Mouse (Mus musculus) midbrain, embryonic 15.5 days (tissue): ENCODE results near the gene Nfyc. TPM values are rescaled to one million over a fixed set of nuclear protein-coding genes. Genes with fewer than 3 reads are reported as not detected.
A peak's percentile ranks its signal among the peaks of the same experiment; 100 is the strongest.

Experiments
- ATAC-seq: fragments of 200-750 bp; cut with Nextera tagmentation; replicated peaks from 2 replicates; pipeline ENCODE4 v1.8.0; 2017; ENCODE audit warnings: moderate TSS enrichment
- H3K27ac ChIP-seq: fragments of 300-500 bp; sonication (generic); 2 replicates; pipeline ENCODE4 v1.5.1; 2015; ENCODE audit warnings: mild to moderate bottlenecking, inconsistent platforms
- H3K27me3 ChIP-seq: fragments of 300-500 bp; sonication (generic); replicated peaks from 2 replicates; pipeline ENCODE4 v1.6.1; 2015; ENCODE audit warnings: inconsistent platforms
- H3K36me3 ChIP-seq: fragments of 300-500 bp; sonication (generic); replicated peaks from 2 replicates; pipeline ENCODE4 v1.6.1; 2015; ENCODE audit warnings: inconsistent platforms
- H3K4me1 ChIP-seq: fragments of 300-500 bp; sonication (generic); 2 replicates; pipeline ENCODE4 v1.6.1; 2015; ENCODE audit warnings: inconsistent platforms
- H3K4me2 ChIP-seq: fragments of 300-500 bp; sonication (generic); 2 replicates; pipeline ENCODE4 v1.6.1; 2015; ENCODE audit warnings: inconsistent platforms, mild to moderate bottlenecking, moderate library complexity
- H3K4me3 ChIP-seq: fragments of 300-500 bp; sonication (generic); 2 replicates; pipeline ENCODE4 v1.5.1; 2015; ENCODE audit warnings: mild to moderate bottlenecking, inconsistent platforms
- H3K9ac ChIP-seq: fragments of 300-500 bp; sonication (generic); 2 replicates; pipeline ENCODE4 v1.6.1; 2015; ENCODE audit warnings: mild to moderate bottlenecking, inconsistent platforms
- H3K9me3 ChIP-seq: fragments of 300-500 bp; sonication (generic); 2 replicates; pipeline ENCODE4 v1.6.1; 2016; ENCODE audit warnings: inconsistent platforms
- WGBS: fragments of 180-500 bp; shearing (Covaris S2); methylation state at CpG from one replicate; pipeline ENCODE4 v1.1.7; 2015; ENCODE audit warnings: mixed read lengths; 5-methylcytosine and 5-hydroxymethylcytosine counted together
- polyA plus RNA-seq: library from polyadenylated mRNA; unstranded; fragments of >200 nt; fragmentation: Nextera tagmentation; extraction: Ambion mirVana; gene quantifications from 2 replicates; pipeline ENCODE4 v1.2.1, GENCODE M21; 2015

Gene Nfyc
- polyA plus RNA-seq = 79.2 and 81.6 TPM in 2 replicates

DNA sequence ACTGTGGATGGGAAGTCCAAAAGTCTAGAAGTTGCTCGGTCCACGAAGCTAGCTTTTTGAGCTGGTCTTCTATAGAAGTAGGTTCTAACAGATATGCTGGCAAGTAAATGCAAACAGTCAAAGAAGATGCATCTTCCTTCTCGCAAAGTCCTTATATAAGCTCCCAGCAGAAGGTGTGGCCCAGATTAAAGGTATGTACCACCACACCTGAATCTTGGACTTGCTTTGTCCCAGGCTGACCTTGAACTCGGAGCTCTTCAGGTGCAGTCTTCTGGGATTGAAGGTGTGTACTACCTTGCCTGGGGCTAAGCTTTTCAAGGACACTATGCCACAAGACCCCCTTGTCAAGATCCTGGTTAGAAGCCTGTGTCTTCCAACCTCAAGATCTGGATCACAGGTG lies at the start of gene Nfyc:
Nfyc (minus strand) TSS at position 101 of the 400 bp plus-strand sequence.
- H3K27ac ChIP-seq = no peak within 1 kb of the TSS
- H3K4me2 ChIP-seq = no peak within 1 kb of the TSS
- WGBS = 89% methylated on average over 4 of the region's 4 CpGs
- no peak within 1 kb of the TSS for H3K9ac ChIP-seq
- H3K27me3 ChIP-seq = no peaks in the 10 kb centered on the region
- ATAC-seq = no peak
- no peak within 1 kb of the TSS for H3K4me3 ChIP-seq
- H3K4me1 ChIP-seq = 0 out of 2 replicates have a peak, but pooled peaks cover under 1% of the 10 kb centered on the region
- H3K36me3 ChIP-seq = no peaks in the 10 kb centered on the region
- H3K9me3 ChIP-seq = no peaks in the 10 kb centered on the region

DNA sequence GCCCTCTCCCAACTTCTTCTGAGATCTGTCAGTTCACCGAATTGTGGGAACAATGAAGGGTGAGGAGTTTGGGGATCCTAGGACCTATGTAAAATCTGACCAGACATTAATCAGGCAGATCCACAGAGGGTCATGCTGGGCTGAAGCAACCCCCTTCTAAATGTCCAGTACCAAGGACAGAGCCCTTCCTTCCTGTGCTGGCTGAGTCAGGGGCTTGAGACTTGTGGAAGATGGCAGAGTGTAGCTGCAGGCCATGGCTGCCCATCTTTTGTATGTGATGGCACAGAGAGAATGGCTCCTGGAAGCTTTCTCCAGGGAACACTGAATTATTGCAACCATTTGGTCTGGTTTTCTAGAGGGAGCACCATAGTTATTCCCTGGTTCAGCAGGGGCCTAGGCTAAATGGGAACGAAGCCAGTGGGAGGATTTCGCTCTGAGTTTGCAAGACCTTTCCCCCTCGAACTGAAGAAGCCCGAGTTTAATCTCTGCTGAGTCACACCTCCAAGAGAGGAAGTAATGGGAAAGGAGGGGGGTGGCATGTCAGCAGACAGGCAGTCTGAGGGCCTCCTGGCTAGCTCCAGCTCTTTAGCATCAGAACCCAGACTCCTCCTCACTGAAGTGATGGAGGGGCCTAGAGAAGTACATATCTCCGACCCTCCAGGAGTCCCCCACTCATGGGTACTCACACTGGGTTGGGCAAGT lies 49.5 kb upstream of the Nfyc start:
- Histone ChIP-seq H3K9ac (no peak overlapping the region), H3K36me3 (no peaks in the 10 kb centered on the region), H3K27ac (no peak overlapping the region), H3K4me3 (no peak overlapping the region), H3K4me2 (no peak overlapping the region), H3K4me1 (peaks cover 29% of the 10 kb centered on the region), H3K27me3 (no peaks in the 10 kb centered on the region), H3K9me3 (no peaks in the 10 kb centered on the region)
- 53% methylated on average over 6 of the region's 6 CpGs for WGBS
- no peak for ATAC-seq

DNA sequence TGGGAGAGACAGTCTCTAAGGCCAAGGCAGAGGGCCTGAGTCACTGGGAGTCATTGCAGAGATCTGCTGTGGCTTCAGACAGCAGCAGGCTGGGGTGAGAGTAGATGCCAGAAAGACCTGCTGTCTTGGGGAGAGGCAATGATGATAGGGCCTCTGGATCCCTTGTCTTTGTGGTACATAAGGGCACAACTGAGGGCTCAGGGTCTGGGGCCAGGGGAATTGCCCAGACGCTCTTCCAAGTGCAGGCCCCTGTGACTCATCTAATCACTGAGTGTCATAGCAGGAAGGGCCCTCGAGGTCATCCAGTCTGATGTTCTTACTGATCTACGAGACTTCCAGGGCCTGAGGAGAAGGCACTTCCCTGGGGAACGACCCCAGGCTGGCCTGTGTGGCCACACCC lies 48.0 kb upstream of the Nfyc start:
- no peak for ATAC-seq
- Histone ChIP-seq H3K4me2 (no peak overlapping the region), H3K9me3 (no peaks in the 10 kb centered on the region), H3K4me1 (peaks cover 23% of the 10 kb centered on the region), H3K27me3 (no peaks in the 10 kb centered on the region), H3K27ac (no peak overlapping the region), H3K4me3 (no peak overlapping the region), H3K9ac (no peak overlapping the region), H3K36me3 (no peaks in the 10 kb centered on the region)
- 54% methylated on average over 4 of the region's 4 CpGs for WGBS

DNA sequence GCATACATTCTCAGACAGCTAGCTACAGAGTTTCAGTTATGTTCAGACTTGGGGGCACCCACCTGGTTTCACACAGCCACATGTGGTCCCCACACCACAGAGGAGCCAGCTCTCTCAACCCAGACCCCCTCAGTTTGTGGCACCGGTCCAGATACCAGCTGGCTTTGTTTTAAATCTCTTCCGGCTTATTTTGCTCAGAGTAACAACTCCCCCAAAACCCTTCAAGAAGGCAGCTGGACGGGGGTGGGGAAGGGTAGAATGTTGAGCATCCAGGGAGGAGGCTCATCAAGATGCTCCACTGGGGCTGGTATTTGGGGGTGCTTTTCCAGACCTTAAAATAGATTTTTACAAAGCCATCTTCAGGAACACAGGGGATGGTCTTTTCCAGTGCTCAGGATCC lies 47.4 kb upstream of the Nfyc start:
- no peak for ATAC-seq
- 62% methylated on average over 3 of the region's 3 CpGs for WGBS
- H3K9me3 ChIP-seq = no peaks in the 10 kb centered on the region
- peaks cover 23% of the 10 kb centered on the region for H3K4me1 ChIP-seq
- no peak overlapping the region for H3K4me2 ChIP-seq
- H3K36me3 ChIP-seq = no peaks in the 10 kb centered on the region
- H3K27ac ChIP-seq = no peak overlapping the region
- no peak overlapping the region for H3K9ac ChIP-seq
- H3K27me3 ChIP-seq = no peaks in the 10 kb centered on the region
- no peak overlapping the region for H3K4me3 ChIP-seq

DNA sequence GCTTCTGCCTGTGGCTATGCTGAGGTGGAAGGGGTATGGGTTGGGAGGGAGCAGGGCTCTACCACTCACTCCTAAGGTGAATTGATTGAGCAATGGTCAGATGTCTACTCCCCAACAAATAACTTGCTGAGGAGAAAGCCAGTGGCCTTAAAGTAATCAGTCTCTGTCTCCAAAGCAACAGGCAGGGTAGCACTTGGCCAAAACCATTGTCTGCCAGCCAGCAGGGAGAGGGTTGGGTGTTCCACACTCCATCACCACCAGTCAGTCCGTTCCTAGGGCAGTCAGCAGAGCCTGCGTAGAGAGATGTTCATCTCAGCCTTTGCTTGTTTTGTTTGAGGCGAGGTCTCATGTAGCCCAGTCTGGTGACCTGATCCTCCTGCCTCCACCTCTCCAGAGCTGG lies 44.6 kb upstream of the Nfyc start:
- WGBS = 88% methylated on average over 3 of the region's 3 CpGs
- H3K9me3 ChIP-seq = no peaks in the 10 kb centered on the region
- no peak for ATAC-seq

DNA sequence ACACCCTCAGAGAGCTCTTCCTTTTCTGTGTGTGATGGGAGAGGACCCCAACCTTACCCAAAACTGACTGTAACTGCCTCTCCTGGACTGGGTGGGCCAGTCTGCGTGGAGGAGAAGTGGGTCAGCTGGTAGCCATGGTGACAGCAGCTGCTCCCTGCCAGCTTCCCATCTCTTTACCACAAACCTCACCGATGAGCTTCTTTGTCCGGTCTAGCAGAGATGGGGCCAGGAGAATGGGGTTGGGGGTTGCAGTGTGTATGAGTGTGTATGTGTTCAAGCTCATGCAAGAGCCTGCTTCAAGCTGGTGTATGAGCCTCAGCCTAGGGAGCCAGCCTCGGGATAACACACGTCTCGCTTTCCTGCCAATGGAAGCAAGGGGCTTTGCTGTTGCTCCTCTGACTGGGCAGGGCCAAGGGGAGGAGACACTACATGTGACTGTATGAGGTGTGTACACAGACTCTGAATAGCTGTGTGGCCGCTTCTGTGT lies 38.9 kb upstream of the Nfyc start:
- no peaks in the 10 kb centered on the region for H3K36me3 ChIP-seq
- peak overlapping the region; percentile 24 for H3K4me2 ChIP-seq
- no peak overlapping the region for H3K4me3 ChIP-seq
- no peak overlapping the region for H3K9ac ChIP-seq
- 21% methylated on average over 7 of the region's 7 CpGs for WGBS
- no peaks in the 10 kb centered on the region for H3K27me3 ChIP-seq
- ATAC-seq = peak; percentile 78
- peaks cover 16% of the 10 kb centered on the region for H3K4me1 ChIP-seq
- peak overlapping the region; percentile 52; the same call in 1 of the 2 replicates for H3K27ac ChIP-seq
- H3K9me3 ChIP-seq = no peaks in the 10 kb centered on the region

More for the DNA sequence above, 44.6 kb upstream of the Nfyc start:
- no peak overlapping the region for H3K27ac ChIP-seq
- H3K9ac ChIP-seq = no peak overlapping the region
- H3K36me3 ChIP-seq = no peaks in the 10 kb centered on the region
- no peaks in the 10 kb centered on the region for H3K27me3 ChIP-seq
- H3K4me1 ChIP-seq = no peaks in the 10 kb centered on the region
- no peak overlapping the region for H3K4me2 ChIP-seq
- H3K4me3 ChIP-seq = no peak overlapping the region

DNA sequence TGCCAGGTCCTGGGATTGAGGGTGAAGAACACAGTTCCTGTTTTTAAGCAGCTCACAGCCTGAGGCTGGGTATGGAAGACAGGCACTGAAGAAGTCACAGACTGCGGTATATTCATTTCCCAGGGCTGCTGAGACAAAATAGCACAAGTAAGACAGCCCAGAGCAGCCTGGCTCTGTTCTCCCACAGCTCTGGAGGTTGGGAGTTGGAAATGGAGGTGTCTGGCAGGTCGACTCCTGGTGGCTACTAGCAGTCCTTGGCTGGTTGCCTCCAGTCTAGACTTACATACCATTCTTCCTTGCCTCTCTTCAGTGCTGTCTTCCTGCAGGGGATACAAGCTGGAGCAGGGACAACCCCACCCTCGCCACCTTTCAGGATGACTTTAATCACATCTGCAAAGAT lies 37.6 kb upstream of the Nfyc start:
- Histone ChIP-seq H3K27me3 (no peaks in the 10 kb centered on the region), H3K4me2 (no peak overlapping the region), H3K4me1 (peaks cover 16% of the 10 kb centered on the region), H3K9ac (no peak overlapping the region), H3K4me3 (no peak overlapping the region), H3K36me3 (no peaks in the 10 kb centered on the region), H3K9me3 (no peaks in the 10 kb centered on the region), H3K27ac (no peak overlapping the region)
- WGBS = 87% methylated on average over 3 of the region's 3 CpGs
- no peak for ATAC-seq

DNA sequence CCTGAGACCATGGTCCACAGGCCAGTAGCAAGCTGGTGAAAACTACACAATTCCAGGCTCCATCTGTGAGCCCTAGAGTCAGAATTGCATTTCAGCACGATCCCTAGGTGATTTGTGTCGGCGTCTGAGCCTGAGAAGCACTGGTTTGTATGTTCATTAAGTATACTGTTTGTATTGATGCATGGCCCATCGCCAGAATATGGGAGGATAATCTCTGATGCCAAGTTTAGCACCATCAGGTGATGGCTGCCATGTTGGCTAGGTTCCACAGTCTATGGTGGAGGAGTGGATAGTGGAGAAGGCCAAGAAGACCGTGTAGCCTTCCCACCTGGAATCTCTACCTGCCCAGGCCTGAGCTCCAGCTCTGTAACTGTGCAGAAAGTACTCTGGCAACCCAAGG lies 36.9 kb upstream of the Nfyc start:
- no peak overlapping the region for H3K27ac ChIP-seq
- H3K4me3 ChIP-seq = no peak overlapping the region
- no peaks in the 10 kb centered on the region for H3K9me3 ChIP-seq
- no peaks in the 10 kb centered on the region for H3K36me3 ChIP-seq
- 79% methylated on average over 5 of the region's 5 CpGs for WGBS
- peaks cover 16% of the 10 kb centered on the region for H3K4me1 ChIP-seq
- no peak overlapping the region for H3K4me2 ChIP-seq
- no peak overlapping the region for H3K9ac ChIP-seq
- H3K27me3 ChIP-seq = no peaks in the 10 kb centered on the region
- no peak for ATAC-seq

DNA sequence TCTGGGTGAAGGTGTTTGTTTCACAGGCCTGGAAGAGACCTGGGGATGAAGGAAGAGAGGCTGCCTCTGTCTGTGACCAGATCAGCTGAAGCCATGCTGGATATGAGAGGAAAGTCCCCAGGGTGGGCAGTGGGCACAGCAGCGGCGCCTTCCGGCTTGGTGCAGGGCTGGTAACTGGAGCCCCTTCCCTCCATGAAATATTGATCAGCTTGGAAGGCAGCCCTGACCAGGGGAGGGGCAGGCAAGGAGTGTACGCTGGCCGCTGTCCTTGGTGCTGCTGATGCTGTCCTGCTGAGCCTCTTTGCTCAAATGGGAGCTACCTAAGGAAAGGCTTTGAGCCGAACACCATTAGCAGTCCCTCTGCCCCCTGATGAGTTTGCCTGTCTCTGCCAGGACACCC lies 34.8 kb upstream of the Nfyc start:
- H3K9me3 ChIP-seq = no peaks in the 10 kb centered on the region
- no peak overlapping the region for H3K4me2 ChIP-seq
- no peak for ATAC-seq
- H3K27me3 ChIP-seq = no peaks in the 10 kb centered on the region
- H3K36me3 ChIP-seq = no peaks in the 10 kb centered on the region
- WGBS = 9% methylated on average over 6 of the region's 6 CpGs
- peaks cover 16% of the 10 kb centered on the region for H3K4me1 ChIP-seq
- H3K27ac ChIP-seq = no peak overlapping the region
- H3K4me3 ChIP-seq = no peak overlapping the region
- no peak overlapping the region for H3K9ac ChIP-seq

DNA sequence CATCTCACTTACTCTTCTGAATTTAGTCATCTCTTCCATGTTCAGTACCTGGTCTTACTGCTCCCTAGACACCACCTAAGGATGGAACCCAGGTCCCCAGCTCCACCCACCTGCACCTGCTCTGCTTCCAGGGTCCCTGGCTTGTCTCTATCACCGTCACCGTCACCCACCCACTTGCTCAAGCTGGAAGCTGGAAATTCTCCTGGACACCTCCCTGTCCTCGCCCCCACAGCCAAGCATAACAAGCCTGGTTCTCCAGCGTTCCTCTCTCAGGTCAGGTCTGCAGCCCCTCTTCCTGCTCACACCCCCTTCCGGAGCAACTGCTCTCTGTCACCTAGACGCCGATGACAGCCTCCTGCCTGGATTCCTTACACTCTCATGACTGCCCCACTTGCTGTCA lies 28.5 kb upstream of the Nfyc start:
- Histone ChIP-seq H3K9me3 (no peaks in the 10 kb centered on the region), H3K4me3 (no peak overlapping the region), H3K36me3 (no peaks in the 10 kb centered on the region), H3K4me2 (no peak overlapping the region), H3K27me3 (no peaks in the 10 kb centered on the region), H3K27ac (no peak overlapping the region), H3K4me1 (peaks cover 24% of the 10 kb centered on the region), H3K9ac (no peak overlapping the region)
- no peak for ATAC-seq
- WGBS = 84% methylated on average over 7 of the region's 7 CpGs

DNA sequence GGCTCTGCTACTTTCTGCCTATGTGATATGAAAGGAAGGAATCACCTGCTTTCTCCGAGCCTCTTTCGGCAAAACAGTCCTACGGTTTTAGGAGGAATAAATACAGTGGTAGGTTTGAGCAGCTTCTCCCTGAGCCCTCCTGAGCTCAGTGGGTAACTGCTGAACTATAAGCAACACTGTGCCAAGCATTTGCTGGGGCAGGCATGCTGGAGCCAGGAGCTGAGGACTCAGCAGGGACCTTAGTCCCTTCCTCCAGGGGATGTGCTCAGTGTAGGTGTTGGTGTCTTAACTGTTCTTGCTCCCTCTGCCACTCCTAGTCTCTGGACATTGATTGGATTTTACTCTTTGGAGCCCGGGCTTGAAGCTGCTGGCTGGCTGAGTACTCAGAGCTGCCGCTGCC lies 25.0 kb upstream of the Nfyc start:
- H3K9me3 ChIP-seq = no peaks in the 10 kb centered on the region
- peak overlapping the region; percentile 13 for H3K4me3 ChIP-seq
- peak overlapping the region; percentile 29; the same call in 1 of the 2 replicates for H3K9ac ChIP-seq
- H3K27me3 ChIP-seq = peaks cover 5% of the 10 kb centered on the region
- H3K4me1 ChIP-seq = peaks cover 24% of the 10 kb centered on the region
- 33% methylated on average over 5 of the region's 5 CpGs for WGBS
- no peaks in the 10 kb centered on the region for H3K36me3 ChIP-seq
- 0 out of 2 replicates have a peak overlapping the region, but pooled peaks have one; percentile 4 for H3K27ac ChIP-seq
- peak; percentile 3; the same call in 1 of the 2 replicates for ATAC-seq
- peak overlapping the region; percentile 75 for H3K4me2 ChIP-seq

DNA sequence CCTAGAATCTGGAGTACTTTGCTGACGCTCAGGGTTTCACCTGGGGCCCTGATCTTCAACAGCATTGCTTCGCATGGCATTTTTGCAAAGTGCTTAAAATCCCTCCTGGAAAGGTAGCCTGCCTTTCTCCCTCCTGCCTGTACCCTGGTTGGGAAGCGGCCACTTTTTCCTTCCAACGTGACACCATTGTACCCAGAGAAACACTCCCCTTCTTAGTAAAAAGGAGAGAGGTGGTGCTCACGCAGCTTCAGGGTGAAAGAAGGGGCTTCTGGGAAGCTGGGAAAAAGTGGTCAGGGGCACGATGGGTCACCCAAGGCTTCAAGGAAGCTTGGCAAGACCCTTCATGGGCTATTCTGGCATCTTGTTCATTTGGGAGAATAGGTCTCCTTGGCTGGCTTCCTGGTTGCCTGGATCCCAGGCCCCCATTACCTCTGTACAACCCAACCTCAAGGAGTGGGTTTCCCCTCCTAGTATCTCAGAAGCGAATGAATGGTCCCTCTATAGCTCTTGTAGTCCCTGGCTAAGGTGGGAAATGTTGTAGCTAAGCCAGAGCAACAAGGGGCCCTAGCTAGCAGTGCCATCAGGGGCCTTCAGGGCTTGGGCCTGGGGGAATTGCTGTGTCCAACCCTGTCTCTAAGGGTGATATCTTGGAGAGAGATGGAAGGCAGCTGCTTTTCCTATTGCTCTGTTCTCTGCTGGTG lies 24.1 kb upstream of the Nfyc start:
- Histone ChIP-seq H3K9ac (peak overlapping the region; percentile 69), H3K4me1 (peaks cover 24% of the 10 kb centered on the region), H3K27ac (no peak overlapping the region; the same call in 1 of the 2 replicates), H3K9me3 (no peaks in the 10 kb centered on the region), H3K4me3 (peak overlapping the region; percentile 75), H3K27me3 (peaks cover 5% of the 10 kb centered on the region), H3K36me3 (no peaks in the 10 kb centered on the region), H3K4me2 (peak overlapping the region; percentile 75)
- ATAC-seq = peak; percentile 30
- WGBS = 23% methylated on average over 7 of the region's 7 CpGs
